Mouse (Mus musculus): ENCODE measurements around the gene Atp2b1. TPM values are rescaled to one million over a fixed set of nuclear protein-coding genes. Genes with fewer than 3 reads are reported as not detected.

The Atp2b1 gene
- total and polyA plus RNA-seq, 2 experiments from 2014 or later: 154 to 338 TPM

GRCm38 (mm10) chr10:98880057-98880456 is 34.1 kb upstream of the Atp2b1 start:
- Histone ChIP-seq H3K4me3 (ENCODE audit: low read length) (no peak overlapping the region), H3K27me3 (ENCODE audit: insufficient read depth, low read length) (no peaks in the 10 kb centered on the region), H3K27ac (no peak overlapping the region), H3K4me1 (ENCODE audit: insufficient read depth, low read length) (no peaks in the 10 kb centered on the region), H3K9me3 (ENCODE audit: low read length) (no peaks in the 10 kb centered on the region), H3K9ac (replicated peaks; ENCODE audit: low read length) (no peak overlapping the region), H3K4me2 (ENCODE audit: low read depth, low read length) (no peak overlapping the region), H3K36me3 (ENCODE audit: insufficient read depth, low read length) (no peaks in the 10 kb centered on the region)
- ATAC-seq: no peak
- 94% methylated on average over 8 of the region's 8 CpGs for WGBS
- no peak for DNase-seq (ENCODE audit: low spot score)
- no peak for TF ChIP-seq CTCF (IDR thresholded peaks at IDR 0.05; ENCODE audit: low read depth)

- TF ChIP-seq CTCF (IDR thresholded peaks at IDR 0.05; ENCODE audit: low read depth): no peak
- Histone ChIP-seq H3K4me3 (ENCODE audit: low read length) (no peak overlapping the region), H3K9me3 (ENCODE audit: low read length) (no peaks in the 10 kb centered on the region), H3K36me3 (ENCODE audit: insufficient read depth, low read length) (no peaks in the 10 kb centered on the region), H3K27me3 (ENCODE audit: insufficient read depth, low read length) (no peaks in the 10 kb centered on the region), H3K9ac (replicated peaks; ENCODE audit: low read length) (no peak overlapping the region), H3K27ac (no peak overlapping the region), H3K4me2 (ENCODE audit: low read depth, low read length) (no peak overlapping the region), H3K4me1 (ENCODE audit: insufficient read depth, low read length) (no peaks in the 10 kb centered on the region)
- DNase-seq (ENCODE audit: low spot score): no peak
- 80% methylated on average over 2 of the region's 2 CpGs for WGBS
- no peak for ATAC-seq
Measured at GRCm38 (mm10) chr10:98880711-98881110, 33.5 kb upstream of the Atp2b1 start.

- Histone ChIP-seq H3K36me3 (ENCODE audit: insufficient read depth, low read length) (no peaks in the 10 kb centered on the region), H3K27ac (no peak overlapping the region), H3K4me1 (ENCODE audit: insufficient read depth, low read length) (no peaks in the 10 kb centered on the region), H3K4me3 (ENCODE audit: low read length) (no peak overlapping the region), H3K4me2 (ENCODE audit: low read depth, low read length) (no peak overlapping the region), H3K9me3 (ENCODE audit: low read length) (no peaks in the 10 kb centered on the region), H3K9ac (replicated peaks; ENCODE audit: low read length) (no peak overlapping the region), H3K27me3 (ENCODE audit: insufficient read depth, low read length) (no peaks in the 10 kb centered on the region)
- 92% methylated on average over 6 of the region's 6 CpGs for WGBS
- DNase-seq (ENCODE audit: low spot score): no peak
- ATAC-seq: no peak
- TF ChIP-seq CTCF (IDR thresholded peaks at IDR 0.05; ENCODE audit: low read depth): no peak
Measured at GRCm38 (mm10) chr10:98881492-98881891, 32.7 kb upstream of the Atp2b1 start.

DNA sequence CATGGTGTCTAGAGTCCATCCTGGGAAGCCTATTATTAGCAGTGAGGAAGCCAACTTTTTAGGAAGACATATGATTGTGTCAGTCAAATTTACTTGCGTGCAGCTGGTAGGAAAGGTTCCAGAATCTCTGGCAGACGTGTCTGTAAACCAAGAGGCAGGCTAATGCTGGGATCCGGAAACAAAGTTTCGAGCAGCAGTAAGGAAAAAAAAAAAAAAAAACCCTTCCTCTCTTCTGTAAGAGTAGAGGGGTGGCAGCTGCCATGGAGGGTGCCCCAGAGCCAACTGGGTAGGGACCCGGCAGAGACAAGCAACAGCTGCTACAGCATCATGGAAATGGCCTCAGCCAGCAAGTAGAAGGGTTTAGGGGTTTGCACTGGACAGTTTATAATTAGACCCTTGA is 31.6 kb upstream of the Atp2b1 start:
- WGBS: 85% methylated on average over 5 of the region's 5 CpGs
- Histone ChIP-seq H3K9ac (replicated peaks; ENCODE audit: low read length) (no peak overlapping the region), H3K4me2 (ENCODE audit: low read depth, low read length) (no peak overlapping the region), H3K4me3 (ENCODE audit: low read length) (no peak overlapping the region), H3K27me3 (ENCODE audit: insufficient read depth, low read length) (no peaks in the 10 kb centered on the region), H3K36me3 (ENCODE audit: insufficient read depth, low read length) (no peaks in the 10 kb centered on the region), H3K27ac (no peak overlapping the region), H3K9me3 (ENCODE audit: low read length) (no peaks in the 10 kb centered on the region), H3K4me1 (ENCODE audit: insufficient read depth, low read length) (no peaks in the 10 kb centered on the region)
- DNase-seq (ENCODE audit: low spot score) (no peak), ATAC-seq (no peak)
- TF ChIP-seq CTCF (IDR thresholded peaks at IDR 0.05; ENCODE audit: low read depth): no peak

DNA sequence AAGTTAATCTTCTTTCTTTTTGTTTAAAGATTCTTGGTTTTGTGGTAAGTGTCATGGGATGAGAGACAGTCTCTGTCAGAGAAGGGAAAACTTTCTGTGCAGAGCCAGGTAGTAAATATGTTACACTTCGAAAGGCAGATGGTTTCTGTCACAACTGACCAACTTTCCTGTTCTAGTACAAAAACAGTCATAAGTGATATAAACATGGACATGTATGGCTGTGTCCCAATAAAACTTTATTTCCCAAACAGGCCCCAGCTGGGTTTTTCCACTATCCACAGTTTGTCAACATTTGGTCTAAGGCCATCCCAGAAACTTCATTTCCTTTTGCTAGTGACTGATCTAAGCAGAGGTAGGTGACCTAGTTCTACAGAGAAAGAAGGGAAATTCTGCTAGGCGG is 29.8 kb upstream of the Atp2b1 start:
- no peak for TF ChIP-seq CTCF (IDR thresholded peaks at IDR 0.05; ENCODE audit: low read depth)
- no peaks in the 10 kb centered on the region for H3K27me3 ChIP-seq (ENCODE audit: insufficient read depth, low read length)
- no peak for ATAC-seq

GRCm38 (mm10) chr10:98886770-98887271 is 27.4 kb upstream of the Atp2b1 start:
- TF ChIP-seq CTCF (IDR thresholded peaks at IDR 0.05; ENCODE audit: low read depth): no peak
- no peak for ATAC-seq
- Histone ChIP-seq H3K4me2 (ENCODE audit: low read depth, low read length) (no peak overlapping the region), H3K27ac (no peak overlapping the region), H3K4me1 (ENCODE audit: insufficient read depth, low read length) (no peaks in the 10 kb centered on the region), H3K9me3 (ENCODE audit: low read length) (no peaks in the 10 kb centered on the region), H3K36me3 (ENCODE audit: insufficient read depth, low read length) (no peaks in the 10 kb centered on the region), H3K9ac (replicated peaks; ENCODE audit: low read length) (no peak overlapping the region), H3K27me3 (ENCODE audit: insufficient read depth, low read length) (no peaks in the 10 kb centered on the region), H3K4me3 (ENCODE audit: low read length) (no peak overlapping the region)
- DNase-seq (ENCODE audit: low spot score): no peak
- 96% methylated on average over 3 of the region's 3 CpGs for WGBS

More for the DNA sequence above, 29.8 kb upstream of the Atp2b1 start:
- Histone ChIP-seq H3K4me1 (ENCODE audit: insufficient read depth, low read length) (no peaks in the 10 kb centered on the region), H3K9ac (replicated peaks; ENCODE audit: low read length) (no peak overlapping the region), H3K27ac (no peak overlapping the region), H3K36me3 (ENCODE audit: insufficient read depth, low read length) (no peaks in the 10 kb centered on the region), H3K4me3 (ENCODE audit: low read length) (no peak overlapping the region), H3K9me3 (ENCODE audit: low read length) (no peaks in the 10 kb centered on the region), H3K4me2 (ENCODE audit: low read depth, low read length) (no peak overlapping the region)
- 92% methylated on average over 2 of the region's 2 CpGs for WGBS
- no peak for DNase-seq (ENCODE audit: low spot score)

DNA sequence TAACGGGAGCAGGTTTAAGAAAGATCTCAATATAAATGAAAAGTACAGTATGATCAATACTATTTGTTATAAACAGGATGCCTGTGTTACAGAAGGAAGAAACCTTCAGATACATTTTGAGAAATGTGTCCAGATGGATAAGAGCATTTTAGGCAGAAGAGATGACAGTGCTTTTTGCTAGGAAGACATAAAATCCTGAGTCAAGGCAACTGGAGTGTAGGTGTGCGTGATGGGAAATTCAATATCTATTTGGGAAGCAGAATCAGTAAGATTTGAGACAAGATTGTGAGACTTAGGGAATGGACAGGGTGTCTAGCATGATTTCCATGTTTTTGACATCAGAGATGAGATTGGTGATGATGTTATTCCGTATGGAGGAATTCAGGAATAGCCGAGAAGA is 22.8 kb upstream of the Atp2b1 start:
- no peak overlapping the region for H3K9ac ChIP-seq (replicated peaks; ENCODE audit: low read length)
- DNase-seq (ENCODE audit: low spot score) (no peak), ATAC-seq (no peak)
- no peak overlapping the region for H3K4me3 ChIP-seq (ENCODE audit: low read length)
- H3K27ac ChIP-seq: no peak overlapping the region
- H3K4me2 ChIP-seq (ENCODE audit: low read depth, low read length): no peak overlapping the region
- H3K27me3 ChIP-seq (ENCODE audit: insufficient read depth, low read length): no peaks in the 10 kb centered on the region
- no peaks in the 10 kb centered on the region for H3K4me1 ChIP-seq (ENCODE audit: insufficient read depth, low read length)
- H3K9me3 ChIP-seq (ENCODE audit: low read length): no peaks in the 10 kb centered on the region
- WGBS: 90% methylated on average over 4 of the region's 4 CpGs
- no peaks in the 10 kb centered on the region for H3K36me3 ChIP-seq (ENCODE audit: insufficient read depth, low read length)
- no peak for TF ChIP-seq CTCF (IDR thresholded peaks at IDR 0.05; ENCODE audit: low read depth)
